ENCODE assay signal across 29 mouse cellular contexts in genomic region chr16:32502621-32503335, GRCm38 (mm10). TPM values are rescaled to one million over a fixed set of nuclear protein-coding genes. Genes with fewer than 3 reads are reported as not detected.
"Had no signal": no experiment of that assay in that cellular context is flagged by ENCODE, and none has a peak within 500 bp of the region (broad histone marks: within the 10 kb centered on the region; RNA-seq: fewer than 3 reads in every experiment).

No protein-coding gene starts in this region.

- H3K27me3 ChIP-seq: limb, embryonic 12.5 days; limb, embryonic 15.5 days; midbrain, embryonic 15.5 days had no signal

- H3K9me3 ChIP-seq: kidney, embryonic 15.5 days; limb, embryonic 12.5 days; limb, embryonic 15.5 days; liver, embryonic 15.5 days; midbrain, embryonic 12.5 days; midbrain, embryonic 15.5 days; neural tube, embryonic 12.5 days; neural tube, embryonic 15.5 days had no signal

- DNase-seq: kidney, adult 8-10 months; kidney, postnatal 10 days; kidney, postnatal 4 days; left cerebral cortex, postnatal 4 days; lung, adult 2 months; lung, postnatal 14 days; right cerebral cortex, adult 18-20 months; right cerebral cortex, postnatal 14 days; right cerebral cortex, postnatal 4 days; thymus, adult 2 months; thymus, postnatal 14 days had no signal

- H3K4me2 ChIP-seq: kidney, embryonic 15.5 days; limb, embryonic 12.5 days; limb, embryonic 15.5 days; liver, embryonic 11.5 days; liver, embryonic 15.5 days; midbrain, embryonic 12.5 days; midbrain, embryonic 15.5 days; neural tube, embryonic 12.5 days; neural tube, embryonic 15.5 days had no signal

- H3K27ac ChIP-seq: kidney, embryonic 15.5 days; limb, embryonic 12.5 days; limb, embryonic 15.5 days; liver, embryonic 15.5 days; macrophage; midbrain, embryonic 12.5 days; midbrain, embryonic 15.5 days; neural tube, embryonic 12.5 days; neural tube, embryonic 15.5 days; stomach, postnatal 0 days had no signal

- H3K9ac ChIP-seq: kidney, embryonic 15.5 days; limb, embryonic 12.5 days; limb, embryonic 15.5 days; liver, embryonic 15.5 days; midbrain, embryonic 15.5 days; neural tube, embryonic 12.5 days; neural tube, embryonic 15.5 days had no signal

- ATAC-seq: midbrain, embryonic 15.5 days had no signal

- H3K4me3 ChIP-seq: kidney, embryonic 15.5 days; limb, embryonic 12.5 days; limb, embryonic 15.5 days; liver, embryonic 15.5 days; midbrain, embryonic 12.5 days; midbrain, embryonic 15.5 days; neural tube, embryonic 12.5 days; neural tube, embryonic 15.5 days had no signal

- H3K4me1 ChIP-seq: neural tube, embryonic 12.5 days had no signal

- H3K36me3 ChIP-seq: kidney, embryonic 15.5 days; limb, embryonic 12.5 days; limb, embryonic 15.5 days; liver, embryonic 15.5 days; midbrain, embryonic 12.5 days; midbrain, embryonic 15.5 days; neural tube, embryonic 12.5 days; neural tube, embryonic 15.5 days had no signal

RNA-seq across cellular contexts. Expression of gene Zdhhc19, which starts 6.7 kb away (rescaled TPM):
- total RNA-seq: layer of hippocampus, adult 18-20 months; layer of hippocampus, postnatal 14 days; left cerebral cortex, adult 8-10 months; left cerebral cortex, postnatal 14 days; left cerebral cortex, postnatal 4 days had no signal
- polyA plus RNA-seq: kidney, embryonic 15.5 days; limb, embryonic 12.5 days; limb, embryonic 15.5 days; liver, embryonic 11.5 days; liver, embryonic 15.5 days; lung, adult 2 months; lung, embryonic 16.5 days; macrophage; midbrain, embryonic 12.5 days; midbrain, embryonic 15.5 days; neural tube, embryonic 12.5 days; neural tube, embryonic 15.5 days; stomach, embryonic 14.5 days; stomach, postnatal 0 days; thymus, adult 2 months had no signal

RNA-seq across cellular contexts. Expression of gene Slc51a, which starts 15.1 kb away (rescaled TPM):
- total RNA-seq: layer of hippocampus, adult 18-20 months; layer of hippocampus, postnatal 14 days; left cerebral cortex, adult 8-10 months; left cerebral cortex, postnatal 14 days; left cerebral cortex, postnatal 4 days; megakaryocyte, adult 5-6 weeks had no signal
